Mouse (Mus musculus) MEL (cell line): ENCODE data around the gene Mier2. TPM values are rescaled to one million over a fixed set of nuclear protein-coding genes. Genes with fewer than 3 reads are reported as not detected.

Experiments used
- DNase-seq: peaks from one replicate; pipeline ENCODE4 v3.0.0; 2011; ENCODE audit warnings: low read depth, low spot score
- H3K27ac ChIP-seq: 2 replicates; pipeline ENCODE4 v1.5.1; 2012; ENCODE audit warnings: low read depth, mild to moderate bottlenecking, control low read depth, low read length, moderate library complexity; ENCODE audit not compliant: control insufficient read depth
- H3K27me3 ChIP-seq, 2 experiments: fragments of 150-350 bp in 1 of 2; sonication (generic) in 1 of 2; 2 replicates each; pipeline ENCODE4 v1.6.1; 2012; ENCODE audit warnings: low read length in 2 of 2, mild to moderate bottlenecking in 2 of 2, improper control_type of control experiment in 1 of 2, moderate library complexity in 1 of 2; ENCODE audit not compliant: insufficient read depth in 2 of 2, control insufficient read depth in 1 of 2
- H3K36me3 ChIP-seq, 2 experiments: 2 replicates each; pipeline ENCODE4 v1.6.1; 2012 to 2014; ENCODE audit warnings: low read length in 2 of 2, improper control_type of control experiment in 1 of 2, inconsistent platforms in 1 of 2, mild to moderate bottlenecking in 1 of 2; ENCODE audit not compliant: insufficient read depth in 2 of 2, control insufficient read depth in 1 of 2
- H3K4me1 ChIP-seq, 2 experiments: fragments of 150-350 bp in 1 of 2; sonication (generic) in 1 of 2; 2 replicates each; pipeline ENCODE4 v1.6.1; 2012; ENCODE audit warnings: low read length in 2 of 2, improper control_type of control experiment in 1 of 2, mild to moderate bottlenecking in 1 of 2; ENCODE audit not compliant: insufficient read depth in 2 of 2, control insufficient read depth in 1 of 2
- H3K4me3 ChIP-seq, 2 experiments: fragments of 150-350 bp in 1 of 2; sonication (generic) in 1 of 2; 2 replicates each; pipeline ENCODE4 v1.5.1; 2012; ENCODE audit warnings: low read depth in 2 of 2, low read length in 2 of 2, mild to moderate bottlenecking in 2 of 2, moderate library complexity in 2 of 2, control low read depth in 1 of 2, improper control_type of control experiment in 1 of 2; ENCODE audit not compliant: control insufficient read depth in 1 of 2, insufficient read depth in 1 of 2
- H3K79me2 ChIP-seq: 2 replicates; pipeline ENCODE4 v1.6.1; 2012; ENCODE audit warnings: mild to moderate bottlenecking, low read length, moderate library complexity; ENCODE audit not compliant: control insufficient read depth, poor library complexity, insufficient read depth
- H3K9ac ChIP-seq: 2 replicates; pipeline ENCODE4 v1.6.1; 2012; ENCODE audit warnings: low read depth, mild to moderate bottlenecking, control low read depth, low read length, moderate library complexity; ENCODE audit not compliant: control insufficient read depth, poor library complexity, severe bottlenecking
- H3K9me3 ChIP-seq: fragments of 150-350 bp; sonication (generic); replicated peaks from 2 replicates; pipeline ENCODE4 v1.6.1; 2012; ENCODE audit warnings: mild to moderate bottlenecking, low read length, improper control_type of control experiment, moderate library complexity; ENCODE audit not compliant: insufficient read depth
- CHD1 ChIP-seq: IDR thresholded peaks from 2 replicates; pipeline ENCODE4 v1.6.1; 2012; ENCODE audit warnings: low read depth, mild to moderate bottlenecking, inconsistent platforms, low read length, improper control_type of control experiment
- ELF1 ChIP-seq: IDR thresholded peaks from 2 replicates; pipeline ENCODE4 v1.6.1; 2014; ENCODE audit warnings: low read depth, mild to moderate bottlenecking, inconsistent platforms, low read length, improper control_type of control experiment, moderate library complexity
- GABPA ChIP-seq: IDR thresholded peaks from 2 replicates; pipeline ENCODE4 v1.6.1; 2012; ENCODE audit warnings: low read depth, mild to moderate bottlenecking, inconsistent platforms, low read length, improper control_type of control experiment, moderate library complexity
- HCFC1 ChIP-seq: IDR thresholded peaks from 2 replicates; pipeline ENCODE4 v1.6.1; 2012; ENCODE audit warnings: low read depth, mild to moderate bottlenecking, inconsistent platforms, low read length, improper control_type of control experiment, moderate library complexity
- KAT2A ChIP-seq: conservative IDR thresholded peaks from 2 replicates; pipeline ENCODE4 v1.6.1; 2012; ENCODE audit warnings: low read depth, low read length, improper control_type of control experiment, inconsistent platforms
- MAZ ChIP-seq: IDR thresholded peaks from 2 replicates; pipeline ENCODE4 v1.6.1; 2012; ENCODE audit warnings: low read depth, mild to moderate bottlenecking, inconsistent platforms, low read length, improper control_type of control experiment
- NELFE ChIP-seq: IDR thresholded peaks from 2 replicates; pipeline ENCODE4 v1.6.1; 2011; ENCODE audit warnings: low read depth, low read length, improper control_type of control experiment
- POLR2AphosphoS5 ChIP-seq: IDR thresholded peaks from 2 replicates; pipeline ENCODE4 v1.6.1; 2012; ENCODE audit warnings: low read depth, borderline replicate concordance, mild to moderate bottlenecking, inconsistent platforms, low read length, moderate library complexity, mixed read lengths
- SIN3A ChIP-seq: IDR thresholded peaks from 2 replicates; pipeline ENCODE4 v1.6.1; 2012; ENCODE audit warnings: low read length, improper control_type of control experiment, inconsistent platforms
- SMC3 ChIP-seq: IDR thresholded peaks from 2 replicates; pipeline ENCODE4 v1.6.1; 2011; ENCODE audit warnings: low read depth, low read length, improper control_type of control experiment
- TAL1 ChIP-seq: IDR thresholded peaks from 2 replicates; pipeline ENCODE4 v1.6.1; 2012; ENCODE audit warnings: mild to moderate bottlenecking, inconsistent platforms, low read length, moderate library complexity, mixed read lengths
- TBP ChIP-seq: IDR thresholded peaks from 2 replicates; pipeline ENCODE4 v1.8.0; 2011; ENCODE audit warnings: low read depth, low read length, improper control_type of control experiment
- TCF12 ChIP-seq: IDR thresholded peaks from 2 replicates; pipeline ENCODE4 v1.6.1; 2014; ENCODE audit warnings: low read depth, mild to moderate bottlenecking, inconsistent platforms, low read length, improper control_type of control experiment, moderate library complexity
- USF1 ChIP-seq: IDR thresholded peaks from 2 replicates; pipeline ENCODE4 v1.6.1; 2014; ENCODE audit warnings: low read depth, mild to moderate bottlenecking, inconsistent platforms, low read length, improper control_type of control experiment, moderate library complexity
- ZKSCAN1 ChIP-seq: IDR thresholded peaks from 2 replicates; pipeline ENCODE4 v1.6.1; 2012; ENCODE audit warnings: low read depth, mild to moderate bottlenecking, inconsistent platforms, low read length, improper control_type of control experiment, moderate library complexity
- ZMIZ1 ChIP-seq: IDR thresholded peaks from 2 replicates; pipeline ENCODE4 v1.6.1; 2012; ENCODE audit warnings: low read depth, mild to moderate bottlenecking, inconsistent platforms, low read length, improper control_type of control experiment, moderate library complexity
- polyA plus RNA-seq, 2 experiments: library from polyadenylated mRNA; stranded (reverse) in 1 of 2; unstranded in 1 of 2; fragments of >175 nt in 1 of 2; fragments of >200 nt in 1 of 2; gene quantifications; 2 replicates each; pipeline versions ENCODE4 v1.2.1 to v1.2.4; 2012; ENCODE audit warnings: low replicate concordance in 2 of 2, low read depth in 1 of 2; ENCODE audit not compliant: insufficient read length in 2 of 2, insufficient read depth in 1 of 2, missing spikeins in 1 of 2
- total RNA-seq: library from RNA; depleted of rRNA; stranded (reverse); fragments of 300-350 nt; gene quantifications from 2 replicates; pipeline ENCODE4 v1.2.3, GENCODE M21; 2012

Mier2 gene
- total and polyA plus RNA-seq, 3 experiments: 24.8 to 36.2 TPM; not detected in 1

- H3K36me3 ChIP-seq: no peaks in the 10 kb centered on the region
- no peak overlapping the region for H3K4me3 ChIP-seq
- DNase-seq: no peak
- H3K27ac ChIP-seq: no peak overlapping the region
- H3K79me2 ChIP-seq: no peaks in the 10 kb centered on the region
- no peaks in the 10 kb centered on the region for H3K4me1 ChIP-seq
- H3K9ac ChIP-seq: no peak overlapping the region
- no peaks in the 10 kb centered on the region for H3K9me3 ChIP-seq
- peaks cover 0 to 2% of the 10 kb centered on the region in 2 experiments; a peak in 1 of 4 replicates for H3K27me3 ChIP-seq
- TF ChIP-seq SIN3A: no peak
- no peak for TF ChIP-seq TCF12
- TF ChIP-seq TBP: no peak
- no peak for TF ChIP-seq MAZ
- TF ChIP-seq, all 39 proteins: peak for 0
Measured at GRCm38 (mm10) chr10:79578276-79578675, 23.3 kb upstream of the Mier2 start.

DNA sequence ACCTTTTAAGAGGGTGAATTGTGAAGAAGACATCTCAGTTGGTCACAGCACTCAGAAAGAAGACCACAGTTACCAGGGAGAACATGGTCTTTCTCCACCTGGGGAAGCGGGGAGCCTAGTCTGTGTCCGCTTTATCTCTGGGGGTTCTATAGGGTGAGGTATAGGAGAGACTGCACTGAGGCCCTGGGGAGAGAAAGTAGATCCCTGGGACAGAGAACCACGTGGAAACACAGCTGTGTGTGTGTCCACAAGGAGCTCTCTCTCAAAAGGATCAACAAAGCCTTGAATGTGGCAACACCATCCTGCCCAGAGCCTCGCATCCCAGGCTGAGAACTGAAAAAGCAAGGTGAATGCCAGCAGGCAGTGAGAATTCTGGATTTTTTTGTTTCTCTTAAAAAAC lies 22.4 kb upstream of the Mier2 start:
- Histone ChIP-seq H3K4me3 (no peak overlapping the region), H3K9me3 (no peaks in the 10 kb centered on the region), H3K27me3 (peaks cover 0 to 2% of the 10 kb centered on the region in 2 experiments; a peak in 1 of 4 replicates)

GRCm38 (mm10) chr10:79575754-79576153 lies 20.8 kb upstream of the Mier2 start:
- TF ChIP-seq POLR2AphosphoS5 (no peak), CHD1 (no peak), TCF12 (no peak), KAT2A (no peak), TAL1 (no peak)
- TF ChIP-seq, all 39 proteins: peak for 0
- H3K79me2 ChIP-seq: no peaks in the 10 kb centered on the region
- H3K9ac ChIP-seq: no peak overlapping the region
- H3K9me3 ChIP-seq: no peaks in the 10 kb centered on the region
- peaks cover 0 to 2% of the 10 kb centered on the region in 2 experiments; a peak in 1 of 4 replicates for H3K27me3 ChIP-seq
- no peak overlapping the region for H3K4me3 ChIP-seq
- DNase-seq: no peak
- no peaks in the 10 kb centered on the region for H3K36me3 ChIP-seq
- no peaks in the 10 kb centered on the region for H3K4me1 ChIP-seq
- H3K27ac ChIP-seq: no peak overlapping the region

More for the DNA sequence above, 22.4 kb upstream of the Mier2 start:
- DNase-seq: no peak
- no peak overlapping the region for H3K27ac ChIP-seq
- TF ChIP-seq GABPA: no peak
- TF ChIP-seq NELFE: no peak
- no peak for TF ChIP-seq ZMIZ1
- no peak for TF ChIP-seq SIN3A
- no peak for TF ChIP-seq KAT2A
- TF ChIP-seq USF1: no peak
- TF ChIP-seq ZKSCAN1: no peak
- no peak for TF ChIP-seq POLR2AphosphoS5
- TF ChIP-seq CHD1: no peak
- TF ChIP-seq ELF1: no peak
- no peak for TF ChIP-seq HCFC1
- no peak for TF ChIP-seq SMC3
- no peaks in the 10 kb centered on the region for H3K36me3 ChIP-seq
- no peak overlapping the region for H3K9ac ChIP-seq
- H3K79me2 ChIP-seq: no peaks in the 10 kb centered on the region
- no peaks in the 10 kb centered on the region for H3K4me1 ChIP-seq
